Mouse (Mus musculus): ENCODE data around the gene Nkain1.
A peak's percentile ranks its signal among the peaks of the same experiment; 100 is the strongest.

Gene Nkain1

GRCm38 (mm10) chr4:130552312-130553120 lies 21.5 kb downstream of the Nkain1 start:
- peak in 1 of 2 experiments; percentile 49 for DNase-seq (ENCODE audit: low spot score in 2 of 2)

GRCm38 (mm10) chr4:130550511-130550910 lies 23.5 kb downstream of the Nkain1 start:
- DNase-seq (ENCODE audit: low spot score in 2 of 2) = no peak

GRCm38 (mm10) chr4:130549189-130549588 lies 24.8 kb downstream of the Nkain1 start:
- no peak for DNase-seq (ENCODE audit: low spot score in 2 of 2)

- DNase-seq (ENCODE audit: low spot score in 2 of 2) = no peak
Measured at GRCm38 (mm10) chr4:130546798-130547562, 27.0 kb downstream of the Nkain1 start.

GRCm38 (mm10) chr4:130544392-130544791 lies 29.6 kb downstream of the Nkain1 start:
- no peak for DNase-seq (ENCODE audit: low spot score in 2 of 2)

- DNase-seq (ENCODE audit: low spot score in 2 of 2) = no peak
Measured at GRCm38 (mm10) chr4:130543121-130543520, 30.9 kb downstream of the Nkain1 start.

GRCm38 (mm10) chr4:130540831-130541230 lies 33.1 kb downstream of the Nkain1 start:
- no peak for DNase-seq (ENCODE audit: low spot score in 2 of 2)

GRCm38 (mm10) chr4:130539706-130540105 lies 34.3 kb downstream of the Nkain1 start:
- no peak for DNase-seq (ENCODE audit: low spot score in 2 of 2)

- no peak for DNase-seq (ENCODE audit: low spot score in 2 of 2)
Measured at GRCm38 (mm10) chr4:130539053-130539452, 34.9 kb downstream of the Nkain1 start.

GRCm38 (mm10) chr4:130537371-130537770 lies 36.6 kb downstream of the Nkain1 start:
- no peak for DNase-seq (ENCODE audit: low spot score in 2 of 2)

- DNase-seq (ENCODE audit: low spot score in 2 of 2) = no peak
Measured at GRCm38 (mm10) chr4:130535789-130536188, 38.2 kb downstream of the Nkain1 start.

GRCm38 (mm10) chr4:130533975-130534374 lies 40.0 kb downstream of the Nkain1 start:
- DNase-seq (ENCODE audit: low spot score in 2 of 2) = peak; percentile 70 to 84

GRCm38 (mm10) chr4:130532347-130532746 lies 41.6 kb downstream of the Nkain1 start:
- DNase-seq (ENCODE audit: low spot score in 2 of 2) = no peak

GRCm38 (mm10) chr4:130531645-130532280 lies 42.2 kb downstream of the Nkain1 start:
- peak in 1 of 2 experiments; percentile 72 for DNase-seq (ENCODE audit: low spot score in 2 of 2)

GRCm38 (mm10) chr4:130527804-130528203 lies 46.2 kb downstream of the Nkain1 start:
- no peak for DNase-seq (ENCODE audit: low spot score in 2 of 2)

- DNase-seq (ENCODE audit: low spot score in 2 of 2) = no peak
Measured at GRCm38 (mm10) chr4:130525041-130525440, 48.9 kb downstream of the Nkain1 start.

GRCm38 (mm10) chr4:130521466-130521865 lies 52.5 kb downstream of the Nkain1 start:
- no peak for DNase-seq (ENCODE audit: low spot score in 2 of 2)

- no peak for DNase-seq (ENCODE audit: low spot score in 2 of 2)
Measured at GRCm38 (mm10) chr4:130520482-130520851, 53.5 kb downstream of the Nkain1 start.

GRCm38 (mm10) chr4:130519567-130520481 lies 54.1 kb downstream of the Nkain1 start:
- peak; percentile 88 to 92 for DNase-seq (ENCODE audit: low spot score in 2 of 2)

- no peak for DNase-seq (ENCODE audit: low spot score in 2 of 2)
Measured at GRCm38 (mm10) chr4:130516490-130516889, 57.5 kb downstream of the Nkain1 start.

Data from frontal cortex, postnatal 10 days (tissue).